Mouse (Mus musculus): Measurements from ENCODE around the gene Bend4. TPM values are rescaled to one million over a fixed set of nuclear protein-coding genes. Genes with fewer than 3 reads are reported as not detected.

Gene Bend4
- polyA plus RNA-seq, 1 experiment: 3.0 TPM

GRCm38 (mm10) chr5:67449957-67450630 is 22.0 kb upstream of the Bend4 start:
- Histone ChIP-seq H3K27ac (ENCODE audit: insufficient read depth, low read length) (no peak overlapping the region), H3K4me3 (ENCODE audit: insufficient read depth, low read length) (no peak overlapping the region), H3K4me1 (ENCODE audit: control insufficient read depth, insufficient read depth, low read length) (no peaks in the 10 kb centered on the region)
- TF ChIP-seq CTCF (IDR thresholded peaks at IDR 0.05; ENCODE audit: extremely low read depth, insufficient read depth, low read length): no peak
- no peak for TF ChIP-seq POLR2A (IDR thresholded peaks at IDR 0.05; ENCODE audit: extremely low read depth, insufficient read depth, low read length)

- TF ChIP-seq CTCF (IDR thresholded peaks at IDR 0.05; ENCODE audit: extremely low read depth, insufficient read depth, low read length) (no peak), POLR2A (IDR thresholded peaks at IDR 0.05; ENCODE audit: extremely low read depth, insufficient read depth, low read length) (no peak)
- Histone ChIP-seq H3K27ac (ENCODE audit: insufficient read depth, low read length) (no peak overlapping the region), H3K4me3 (ENCODE audit: insufficient read depth, low read length) (no peak overlapping the region), H3K4me1 (ENCODE audit: control insufficient read depth, insufficient read depth, low read length) (no peaks in the 10 kb centered on the region)
Measured at GRCm38 (mm10) chr5:67446526-67446925, 18.4 kb upstream of the Bend4 start.

GRCm38 (mm10) chr5:67444217-67445050 is 16.3 kb upstream of the Bend4 start:
- TF ChIP-seq CTCF (IDR thresholded peaks at IDR 0.05; ENCODE audit: extremely low read depth, insufficient read depth, low read length) (no peak), POLR2A (IDR thresholded peaks at IDR 0.05; ENCODE audit: extremely low read depth, insufficient read depth, low read length) (no peak)
- Histone ChIP-seq H3K27ac (ENCODE audit: insufficient read depth, low read length) (no peak overlapping the region), H3K4me3 (ENCODE audit: insufficient read depth, low read length) (no peak overlapping the region)

GRCm38 (mm10) chr5:67442813-67443450 is 14.8 kb upstream of the Bend4 start:
- H3K4me3 ChIP-seq (ENCODE audit: insufficient read depth, low read length): no peak overlapping the region
- no peak overlapping the region for H3K27ac ChIP-seq (ENCODE audit: insufficient read depth, low read length)
- no peak for TF ChIP-seq POLR2A (IDR thresholded peaks at IDR 0.05; ENCODE audit: extremely low read depth, insufficient read depth, low read length)
- no peak for TF ChIP-seq CTCF (IDR thresholded peaks at IDR 0.05; ENCODE audit: extremely low read depth, insufficient read depth, low read length)
- no peaks in the 10 kb centered on the region for H3K4me1 ChIP-seq (ENCODE audit: control insufficient read depth, insufficient read depth, low read length)

More at GRCm38 (mm10) chr5:67444217-67445050, 16.3 kb upstream of the Bend4 start:
- no peaks in the 10 kb centered on the region for H3K4me1 ChIP-seq (ENCODE audit: control insufficient read depth, insufficient read depth, low read length)

- no peaks in the 10 kb centered on the region for H3K4me1 ChIP-seq (ENCODE audit: control insufficient read depth, insufficient read depth, low read length)
- no peak overlapping the region for H3K4me3 ChIP-seq (ENCODE audit: insufficient read depth, low read length)
- TF ChIP-seq CTCF (IDR thresholded peaks at IDR 0.05; ENCODE audit: extremely low read depth, insufficient read depth, low read length) (no peak), POLR2A (IDR thresholded peaks at IDR 0.05; ENCODE audit: extremely low read depth, insufficient read depth, low read length) (no peak)
- no peak overlapping the region for H3K27ac ChIP-seq (ENCODE audit: insufficient read depth, low read length)
Measured at GRCm38 (mm10) chr5:67440563-67440962, 12.5 kb upstream of the Bend4 start.

GRCm38 (mm10) chr5:67437403-67437802 is 9.3 kb upstream of the Bend4 start:
- Histone ChIP-seq H3K4me3 (ENCODE audit: insufficient read depth, low read length) (no peak overlapping the region), H3K4me1 (ENCODE audit: control insufficient read depth, insufficient read depth, low read length) (no peaks in the 10 kb centered on the region), H3K27ac (ENCODE audit: insufficient read depth, low read length) (no peak overlapping the region)
- TF ChIP-seq POLR2A (IDR thresholded peaks at IDR 0.05; ENCODE audit: extremely low read depth, insufficient read depth, low read length): no peak
- TF ChIP-seq CTCF (IDR thresholded peaks at IDR 0.05; ENCODE audit: extremely low read depth, insufficient read depth, low read length): no peak

GRCm38 (mm10) chr5:67426478-67427442 is 1.4 kb downstream of the Bend4 start:
- Histone ChIP-seq H3K27ac (ENCODE audit: insufficient read depth, low read length) (no peak overlapping the region), H3K4me1 (ENCODE audit: control insufficient read depth, insufficient read depth, low read length) (no peaks in the 10 kb centered on the region), H3K4me3 (ENCODE audit: insufficient read depth, low read length) (peak overlapping the region; percentile 64)
- TF ChIP-seq POLR2A (IDR thresholded peaks at IDR 0.05; ENCODE audit: extremely low read depth, insufficient read depth, low read length) (no peak), CTCF (IDR thresholded peaks at IDR 0.05; ENCODE audit: extremely low read depth, insufficient read depth, low read length) (no peak)

- H3K4me3 ChIP-seq (ENCODE audit: insufficient read depth, low read length): peak overlapping the region; percentile 64
- H3K4me1 ChIP-seq (ENCODE audit: control insufficient read depth, insufficient read depth, low read length): no peaks in the 10 kb centered on the region
- no peak for TF ChIP-seq CTCF (IDR thresholded peaks at IDR 0.05; ENCODE audit: extremely low read depth, insufficient read depth, low read length)
- no peak for TF ChIP-seq POLR2A (IDR thresholded peaks at IDR 0.05; ENCODE audit: extremely low read depth, insufficient read depth, low read length)
- H3K27ac ChIP-seq (ENCODE audit: insufficient read depth, low read length): no peak overlapping the region
Measured at GRCm38 (mm10) chr5:67426011-67426410, 2.1 kb downstream of the Bend4 start.

- no peak overlapping the region for H3K27ac ChIP-seq (ENCODE audit: insufficient read depth, low read length)
- TF ChIP-seq POLR2A (IDR thresholded peaks at IDR 0.05; ENCODE audit: extremely low read depth, insufficient read depth, low read length): no peak
- TF ChIP-seq CTCF (IDR thresholded peaks at IDR 0.05; ENCODE audit: extremely low read depth, insufficient read depth, low read length): no peak
- H3K4me3 ChIP-seq (ENCODE audit: insufficient read depth, low read length): no peak overlapping the region
- no peaks in the 10 kb centered on the region for H3K4me1 ChIP-seq (ENCODE audit: control insufficient read depth, insufficient read depth, low read length)
Measured at GRCm38 (mm10) chr5:67424636-67425035, 3.5 kb downstream of the Bend4 start.
